Mouse (Mus musculus) liver, postnatal 0 days (tissue): ENCODE data around the gene Tpr. TPM values are rescaled to one million over a fixed set of nuclear protein-coding genes. Genes with fewer than 3 reads are reported as not detected.

Experiments used
- ATAC-seq: fragments of 200-750 bp; cut with Nextera tagmentation; 2 replicates; pipeline ENCODE4 v1.8.0; 2017; ENCODE audit warnings: mild to moderate bottlenecking, moderate library complexity
- DNase-seq: peaks from one replicate; pipeline ENCODE4 v3.0.0-alpha.2; 2016
- H3K27ac ChIP-seq: fragments of 300-500 bp; sonication (generic); 2 replicates; pipeline ENCODE4 v1.5.1; 2014; ENCODE audit warnings: antibody characterized with exemption, moderate library complexity, mild to moderate bottlenecking, low read depth
- H3K27me3 ChIP-seq: fragments of 300-500 bp; sonication (generic); 2 replicates; pipeline ENCODE4 v1.6.1; 2014; ENCODE audit warnings: low read length, control low read depth, mixed read lengths; ENCODE audit not compliant: insufficient read depth
- H3K36me3 ChIP-seq: fragments of 300-500 bp; sonication (generic); replicated peaks from 2 replicates; pipeline ENCODE4 v1.6.1; 2014; ENCODE audit warnings: mild to moderate bottlenecking, control low read depth, low read length, moderate library complexity, mixed read lengths; ENCODE audit not compliant: insufficient read depth
- H3K4me1 ChIP-seq: fragments of 300-500 bp; sonication (generic); 2 replicates; pipeline ENCODE4 v1.6.1; 2014; ENCODE audit warnings: antibody characterized with exemption, mild to moderate bottlenecking, control low read depth; ENCODE audit not compliant: insufficient read depth
- H3K4me2 ChIP-seq: fragments of 300-500 bp; sonication (generic); 2 replicates; pipeline ENCODE4 v1.6.1; 2014; ENCODE audit warnings: low read depth, mild to moderate bottlenecking, low read length, moderate library complexity, mixed read lengths
- H3K4me3 ChIP-seq: fragments of 300-500 bp; sonication (generic); 2 replicates; pipeline ENCODE4 v1.5.1; 2014; ENCODE audit warnings: low read depth, low read length
- H3K9ac ChIP-seq: fragments of 300-500 bp; sonication (generic); replicated peaks from 2 replicates; pipeline ENCODE4 v1.6.1; 2014; ENCODE audit warnings: mild to moderate bottlenecking, moderate library complexity
- H3K9me3 ChIP-seq: fragments of 300-500 bp; sonication (generic); 2 replicates; pipeline ENCODE4 v1.6.1; 2016; ENCODE audit warnings: mild to moderate bottlenecking, control low read depth, low read length, mixed read lengths
- CTCF ChIP-seq: sonication (generic); IDR thresholded peaks from 2 replicates; pipeline ENCODE4 v1.5.1; 2016; ENCODE audit warnings: antibody characterized with exemption, low read depth
- EP300 ChIP-seq: IDR thresholded peaks from 2 replicates; pipeline ENCODE4 v1.6.1; 2016; ENCODE audit warnings: antibody characterized with exemption, low read depth, mild to moderate bottlenecking
- WGBS: fragments of 180-500 bp; shearing (Covaris S2); extraction: QIAGEN DNeasy Blood & Tissue Kit; methylation state at CpG from one replicate; pipeline ENCODE4 v1.1.7; 2014; ENCODE audit not compliant: insufficient replicate concordance; 5-methylcytosine and 5-hydroxymethylcytosine counted together
- polyA plus RNA-seq: library from polyadenylated mRNA; unstranded; fragments of >200 nt; fragmentation: Nextera tagmentation; extraction: Ambion mirVana; gene quantifications from 2 replicates; pipeline ENCODE4 v1.2.1, GENCODE M21; 2015

The Tpr gene
- polyA plus RNA-seq, 1 experiment from 2014 or later, result 68.2 TPM

DNA sequence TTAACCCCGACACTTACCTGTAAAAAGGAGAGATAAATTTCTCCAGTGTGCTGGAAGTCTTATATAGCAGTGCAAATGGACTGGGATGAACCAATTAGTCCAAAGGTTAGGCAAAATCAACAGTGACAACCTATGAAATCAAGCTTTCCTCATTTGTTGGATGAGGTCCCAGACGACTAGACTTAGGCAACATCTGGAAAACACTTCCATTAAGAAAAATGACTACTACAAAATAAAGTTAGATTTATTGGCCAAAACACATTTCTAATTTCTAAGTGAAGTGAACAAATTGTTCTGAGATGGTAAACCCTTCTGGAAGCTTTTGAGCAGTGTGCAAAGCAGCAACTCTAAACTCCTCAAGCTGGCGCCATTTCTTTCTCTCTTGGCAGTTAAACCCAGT is 73.5 kb downstream of the Tpr start, which contains the start of gene Prg4:
Gene Prg4 (minus strand): TSS at position 34 of the 400 bp plus-strand sequence.
- no peak within 1 kb of the TSS for H3K4me3 ChIP-seq
- H3K4me1 ChIP-seq, result no peaks in the 10 kb centered on the region
- H3K36me3 ChIP-seq, result no peaks in the 10 kb centered on the region
- H3K9me3 ChIP-seq, result no peaks in the 10 kb centered on the region
- 74% methylated on average over 3 of the region's 3 CpGs for WGBS
- no peak within 1 kb of the TSS for H3K9ac ChIP-seq
- DNase-seq, result no peak
- peak; percentile 61 for ATAC-seq
- H3K27me3 ChIP-seq, result no peaks in the 10 kb centered on the region
- no peak within 1 kb of the TSS for H3K4me2 ChIP-seq
- H3K27ac ChIP-seq, result no peak within 1 kb of the TSS
- TF ChIP-seq EP300, result no peak
- no peak for TF ChIP-seq CTCF

DNA sequence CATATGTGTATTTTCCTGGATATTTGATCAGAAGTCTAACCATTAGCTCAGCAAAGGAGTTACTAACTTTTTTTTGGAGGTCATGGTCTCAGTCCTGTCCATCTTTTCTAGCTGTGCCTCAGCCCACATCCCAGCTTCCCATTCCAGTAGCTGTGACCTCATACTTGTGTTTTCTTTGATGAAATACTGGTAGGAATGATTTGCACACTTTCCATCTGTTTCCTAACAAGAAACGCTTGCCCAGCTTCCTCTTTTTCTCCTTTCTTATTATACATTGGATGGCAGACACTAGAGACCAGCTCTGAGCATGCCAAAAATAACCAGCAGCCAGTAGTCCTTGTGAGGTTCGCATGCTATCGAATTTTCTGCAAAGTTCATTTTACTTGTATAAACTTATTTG is 77.4 kb downstream of the Tpr start:
- Histone ChIP-seq H3K36me3 (no peaks in the 10 kb centered on the region), H3K4me1 (no peaks in the 10 kb centered on the region), H3K27ac (no peak overlapping the region), H3K27me3 (no peaks in the 10 kb centered on the region), H3K4me2 (no peak overlapping the region), H3K9ac (no peak overlapping the region), H3K9me3 (no peaks in the 10 kb centered on the region), H3K4me3 (no peak overlapping the region)
- no peak for DNase-seq
- 35% methylated on average over 3 of the region's 3 CpGs for WGBS
- TF ChIP-seq CTCF (no peak), EP300 (no peak)
- ATAC-seq, result peak; percentile 17; the same call in 1 of the 2 replicates

DNA sequence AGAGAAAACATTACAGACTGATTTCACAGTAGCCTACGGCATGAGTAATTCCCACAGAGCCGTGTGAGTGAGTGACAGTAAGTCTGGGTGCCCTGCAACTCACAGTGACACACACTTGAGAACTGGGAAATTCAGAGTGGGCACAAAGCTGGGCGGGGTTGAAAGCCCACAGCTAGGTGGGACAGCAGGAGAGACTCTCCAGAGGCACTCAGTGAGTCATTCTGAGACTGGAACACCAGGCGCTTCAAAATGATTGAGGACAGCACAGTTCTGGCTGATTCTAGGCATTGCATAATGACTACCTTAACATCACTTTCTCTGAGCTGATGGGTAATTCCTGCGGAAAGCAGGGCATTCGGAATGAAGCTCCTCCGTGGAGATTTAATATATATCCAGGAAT is 79.9 kb downstream of the Tpr start:
- ATAC-seq, result no peak
- no peak overlapping the region for H3K27ac ChIP-seq
- H3K27me3 ChIP-seq, result no peaks in the 10 kb centered on the region
- H3K9ac ChIP-seq, result no peak overlapping the region
- no peaks in the 10 kb centered on the region for H3K36me3 ChIP-seq
- no peak overlapping the region for H3K4me3 ChIP-seq
- no peak overlapping the region for H3K4me2 ChIP-seq
- TF ChIP-seq EP300 (no peak), CTCF (no peak)
- 83% methylated on average over 7 of the region's 7 CpGs for WGBS
- no peaks in the 10 kb centered on the region for H3K9me3 ChIP-seq
- no peak for DNase-seq
- H3K4me1 ChIP-seq, result no peaks in the 10 kb centered on the region

DNA sequence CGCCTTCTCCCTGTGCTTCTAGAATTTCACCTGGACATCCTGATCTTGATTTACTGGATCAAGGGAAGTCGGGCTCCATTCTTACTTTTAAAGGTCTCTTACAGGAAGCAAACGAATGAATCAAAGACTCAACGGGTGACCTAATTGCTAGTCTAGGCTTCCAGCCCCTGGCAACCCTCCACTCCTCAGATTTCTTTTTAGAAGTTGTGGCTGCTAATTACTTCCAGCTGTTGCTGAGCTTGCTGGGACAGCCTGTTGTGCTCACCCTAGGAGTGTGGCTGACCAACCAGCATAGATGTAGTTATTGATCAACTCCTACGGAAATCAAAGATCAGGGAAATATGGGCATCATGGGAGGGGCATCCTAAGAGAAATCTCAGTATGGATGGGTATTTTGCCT is 88.0 kb downstream of the Tpr start:
- no peak for DNase-seq
- WGBS, result 73% methylated on average over 5 of the region's 5 CpGs
- no peak overlapping the region for H3K4me3 ChIP-seq

DNA sequence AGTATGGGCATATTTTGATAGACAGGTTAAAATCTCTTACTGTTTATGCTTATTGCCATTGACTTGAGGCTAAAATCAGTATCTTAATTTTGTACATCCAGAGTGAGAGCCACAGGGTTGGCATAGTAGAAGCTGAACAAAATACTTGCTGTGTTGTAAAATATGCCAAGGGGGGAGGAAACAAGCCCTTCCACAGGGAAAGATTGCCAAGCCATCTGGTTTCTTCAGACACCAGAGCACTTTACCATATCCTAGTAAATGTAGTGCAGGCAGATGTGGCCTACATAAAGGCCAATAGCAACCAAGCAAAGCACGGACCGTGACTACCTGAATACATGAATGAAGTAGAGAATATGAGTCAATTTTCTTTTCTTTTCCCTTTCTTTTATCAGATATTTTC is 96.5 kb downstream of the Tpr start:
- ATAC-seq (no peak), DNase-seq (no peak)
- H3K27me3 ChIP-seq, result no peaks in the 10 kb centered on the region
- no peak overlapping the region for H3K4me2 ChIP-seq
- H3K4me3 ChIP-seq, result no peak overlapping the region
- H3K27ac ChIP-seq, result no peak overlapping the region
- H3K9me3 ChIP-seq, result no peaks in the 10 kb centered on the region
- TF ChIP-seq EP300 (no peak), CTCF (no peak)
- H3K9ac ChIP-seq, result no peak overlapping the region
- 73% methylated on average over 2 of the region's 2 CpGs for WGBS
- no peaks in the 10 kb centered on the region for H3K36me3 ChIP-seq
- H3K4me1 ChIP-seq, result no peaks in the 10 kb centered on the region

More for the DNA sequence above, 88.0 kb downstream of the Tpr start:
- no peak overlapping the region for H3K4me2 ChIP-seq
- ATAC-seq, result no peak
- TF ChIP-seq EP300 (no peak), CTCF (no peak)
- no peak overlapping the region for H3K9ac ChIP-seq
- no peaks in the 10 kb centered on the region for H3K9me3 ChIP-seq
- no peak overlapping the region for H3K27ac ChIP-seq
- no peaks in the 10 kb centered on the region for H3K27me3 ChIP-seq
- no peaks in the 10 kb centered on the region for H3K4me1 ChIP-seq
- no peaks in the 10 kb centered on the region for H3K36me3 ChIP-seq

DNA sequence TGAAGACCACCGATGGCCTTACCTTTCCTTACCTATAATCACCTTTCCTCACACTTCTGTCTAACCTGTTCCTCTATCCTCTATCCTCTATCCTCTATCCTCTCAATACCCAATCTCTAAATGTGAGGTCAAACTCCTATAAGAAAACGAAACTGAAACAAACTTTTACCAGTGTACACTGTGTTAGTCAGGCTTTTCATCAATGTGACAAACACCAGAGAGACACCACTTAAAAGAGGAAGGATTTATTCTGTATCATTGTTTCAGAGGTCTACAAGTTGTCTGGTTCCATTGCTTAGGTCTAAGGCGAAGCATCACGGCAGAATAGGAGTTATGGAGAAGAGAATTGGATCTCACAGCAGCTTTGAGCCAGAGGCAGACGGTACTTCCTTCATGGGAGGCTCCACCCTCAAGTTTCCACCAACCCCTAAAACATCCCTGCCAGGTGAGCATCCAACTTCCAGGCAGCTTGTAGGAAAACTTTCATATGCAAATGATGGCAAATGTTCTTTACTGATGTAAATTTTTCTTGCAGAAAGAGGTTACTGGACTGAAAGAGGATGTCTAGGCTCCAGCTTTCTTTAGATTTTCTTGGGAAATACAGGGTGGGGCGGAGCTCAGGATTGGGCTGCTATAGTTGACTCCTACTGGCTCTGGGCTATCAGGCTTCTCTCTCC is 104.1 kb downstream of the Tpr start:
- no peaks in the 10 kb centered on the region for H3K9me3 ChIP-seq
- no peaks in the 10 kb centered on the region for H3K4me1 ChIP-seq
- no peak overlapping the region for H3K4me3 ChIP-seq
- no peaks in the 10 kb centered on the region for H3K36me3 ChIP-seq
- H3K4me2 ChIP-seq, result peak overlapping the region; percentile 29
- DNase-seq (no peak), ATAC-seq (0 out of 2 replicates have a peak, but pooled peaks have one; percentile 27)
- TF ChIP-seq EP300 (no peak), CTCF (no peak)
- 68% methylated on average over 6 of the region's 6 CpGs for WGBS
- H3K9ac ChIP-seq, result no peak overlapping the region
- no peaks in the 10 kb centered on the region for H3K27me3 ChIP-seq
- H3K27ac ChIP-seq, result no peak overlapping the region

DNA sequence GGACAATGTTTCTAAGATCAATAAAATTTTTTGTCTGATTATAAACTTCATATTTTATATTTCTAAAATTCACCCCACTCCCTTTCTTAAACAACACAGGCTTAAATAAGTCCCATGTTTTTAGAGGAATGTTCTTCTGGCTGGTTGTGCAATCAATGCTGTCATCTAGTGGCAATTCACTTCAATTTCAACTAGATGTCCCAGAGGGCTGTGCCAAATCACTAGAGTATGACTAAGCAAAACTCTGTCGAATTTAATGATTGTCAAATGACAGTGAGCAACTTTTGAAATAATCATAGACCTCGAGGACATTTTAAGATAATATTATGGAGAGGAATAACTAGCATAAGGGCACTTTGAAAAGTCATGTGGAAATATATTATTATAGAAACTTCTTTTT is 105.1 kb downstream of the Tpr start:
- 37% methylated on average over 2 of the region's 2 CpGs for WGBS
- H3K27ac ChIP-seq, result no peak overlapping the region

More for the DNA sequence above, 105.1 kb downstream of the Tpr start:
- no peaks in the 10 kb centered on the region for H3K9me3 ChIP-seq
- peak; percentile 46 for TF ChIP-seq CTCF
- no peak for TF ChIP-seq EP300
- no peak for DNase-seq
- H3K27me3 ChIP-seq, result no peaks in the 10 kb centered on the region
- no peak overlapping the region for H3K4me3 ChIP-seq
- H3K4me2 ChIP-seq, result no peak overlapping the region
- no peak for ATAC-seq
- H3K36me3 ChIP-seq, result no peaks in the 10 kb centered on the region
- H3K9ac ChIP-seq, result no peak overlapping the region
- H3K4me1 ChIP-seq, result no peaks in the 10 kb centered on the region
